9 mouse cellular contexts compared by ENCODE assay signal in the genomic region with DNA sequence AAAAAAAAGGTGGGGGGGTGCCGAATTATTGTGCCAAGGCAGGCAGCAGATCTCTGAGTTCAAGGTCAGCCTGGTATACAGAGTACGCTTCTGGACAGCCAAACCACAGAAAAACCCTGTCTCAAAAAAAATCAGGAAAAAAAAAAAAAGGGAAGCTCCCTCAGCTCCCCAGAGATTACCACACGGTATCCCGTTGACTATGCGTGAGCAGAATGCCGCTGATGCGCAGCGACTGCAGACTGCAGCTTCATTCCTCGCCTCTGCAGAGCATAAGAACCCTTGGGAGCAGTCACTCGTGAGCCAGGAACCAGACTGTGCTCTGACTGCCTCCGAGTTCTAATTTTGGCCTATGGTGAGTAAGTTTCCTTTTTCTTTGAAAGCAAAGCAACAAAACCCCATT. TPM values are rescaled to one million over a fixed set of nuclear protein-coding genes. Genes with fewer than 3 reads are reported as not detected.
A peak's percentile ranks its signal among the peaks of the same experiment; 100 is the strongest.
DNase-seq lines count a peak whose midpoint lies in the region; ATAC-seq and TF ChIP-seq lines count a peak whose summit lies in the region.
"Had no signal": no experiment of that assay in that cellular context is flagged by ENCODE, and none has a peak within 500 bp of the region (broad histone marks: within the 10 kb centered on the region; RNA-seq: fewer than 3 reads in every experiment).

No protein-coding gene starts in this region.

- peak; percentile 45; the same call in 1 of the 2 replicates for ATAC-seq in common myeloid progenitor, adult 5-6 weeks (replicated peaks; ENCODE audit: low read depth, poor library complexity, severe bottlenecking)
- ATAC-seq: liver, embryonic 12.5 days had no signal

- intact Hi-C loops in left cerebral cortex, adult 2 months (cut with DNase I), result no loop called here

- H3K4me3 ChIP-seq in left cerebral cortex, adult 2 months, result 0 out of 2 replicates have a peak overlapping the region, but pooled peaks have one; percentile 16
- H3K4me3 ChIP-seq: embryonic facial prominence, embryonic 13.5 days; liver, embryonic 12.5 days had no signal

- peak overlapping the region; percentile 74 for H3K27ac ChIP-seq in left cerebral cortex, adult 2 months
- H3K27ac ChIP-seq: embryonic facial prominence, embryonic 13.5 days; liver, embryonic 12.5 days had no signal

- peak; percentile 52 for DNase-seq in layer of hippocampus, adult 11-12 months (ENCODE audit: low spot score)
- no peak for DNase-seq in layer of hippocampus, adult 9-10 months (ENCODE audit: low spot score)
- peak; percentile 63 for DNase-seq in left cerebral cortex, adult 2 months (ENCODE audit: extremely low spot score in 1 of 2, low spot score in 2 of 2)
- peak; percentile 73 to 80 for DNase-seq in right cerebral cortex, postnatal 10 days (ENCODE audit: low spot score in 2 of 2)
- no peak for DNase-seq in spleen, postnatal 4 days (ENCODE audit: low spot score in 2 of 2)
- DNase-seq in kidney, adult 9 months, result no peak

- TF ChIP-seq CTCF in left cerebral cortex, adult 2 months (IDR thresholded peaks at IDR 0.05), result no peak

RNA-seq across cellular contexts. Expression of gene Gnai3, which starts 11.2 kb away (rescaled TPM):
- 120 and 122 TPM in 2 replicates for total RNA-seq in common myeloid progenitor, adult 5-6 weeks (2017)
- total RNA-seq in left cerebral cortex, adult 2 months (2021), result 10 to 100 TPM; 26.9 to 28.6 TPM

RNA-seq across cellular contexts. Expression of gene Gpr61, which starts 20.0 kb away (rescaled TPM):
- not detected in 2 replicates for total RNA-seq in common myeloid progenitor, adult 5-6 weeks (2017)
- total RNA-seq in left cerebral cortex, adult 2 months (2021), result 10 to 100 TPM; 17.0 to 19.0 TPM

RNA-seq across cellular contexts. Expression of gene Gnat2, which starts 42.1 kb away (rescaled TPM):
- total RNA-seq in common myeloid progenitor, adult 5-6 weeks (2017), result 5.2 TPM in 1 of 2 replicates, not detected in the other
- total RNA-seq in left cerebral cortex, adult 2 months (2021), result not detected

RNA-seq across cellular contexts. Expression of gene Ampd2, which starts 48.2 kb away (rescaled TPM):
- total RNA-seq in common myeloid progenitor, adult 5-6 weeks (2017), result 35.3 and 36.7 TPM in 2 replicates
- 10 to 100 TPM; 58.8 to 61.4 TPM for total RNA-seq in left cerebral cortex, adult 2 months (2021)

RNA-seq across cellular contexts. Expression of gene Amigo1, which starts 51.4 kb away (rescaled TPM):
- 3.1 and 4.5 TPM in 2 replicates for total RNA-seq in common myeloid progenitor, adult 5-6 weeks (2017)
- total RNA-seq in left cerebral cortex, adult 2 months (2021), result 10 to 100 TPM; 80.2 to 82.8 TPM

Comparison
In these comparisons a context has a peak if more than half of its experiments do, and no peak if none do; other contexts are left out.
1. DNase-seq: peak in layer of hippocampus, adult 11-12 months (single experiment), left cerebral cortex, adult 2 months (2 of 2) and right cerebral cortex, postnatal 10 days (2 of 2); none in layer of hippocampus, adult 9-10 months (single experiment), spleen, postnatal 4 days (0 of 2) and kidney, adult 9 months (single experiment).
2. RNA of gene Gpr61, which starts 20.0 kb away (total RNA-seq): 17.0 to 19.0 TPM in left cerebral cortex, adult 2 months; not detected in common myeloid progenitor, adult 5-6 weeks; every median in the first group is over 10 times any median in the second.